Mouse (Mus musculus): Measurements from ENCODE around the gene Ppp1r32. TPM values are rescaled to one million over a fixed set of nuclear protein-coding genes. Genes with fewer than 3 reads are reported as not detected.

The Ppp1r32 gene
- total RNA-seq, 2 experiments from 2014 or later = 0.87 to 1.9 TPM

DNA sequence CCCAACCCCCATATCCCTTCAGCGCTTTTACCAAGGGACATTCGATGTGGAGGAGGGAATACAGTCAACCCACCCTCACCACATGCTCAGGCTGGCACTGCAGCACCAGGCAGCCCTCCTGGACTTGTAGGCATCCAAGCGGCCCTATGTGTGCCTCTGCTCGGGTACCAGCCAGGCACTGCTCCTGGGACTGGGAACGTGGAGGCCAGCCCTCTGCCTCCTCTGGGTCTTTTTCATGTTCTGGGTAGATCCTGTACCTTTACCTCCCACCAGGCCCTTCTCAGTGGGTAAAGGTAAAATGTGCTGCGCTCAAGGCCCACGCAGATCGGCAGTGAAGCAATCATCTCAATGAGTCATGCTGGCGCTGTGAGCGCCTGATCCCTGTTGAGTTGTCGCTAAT lies 22.8 kb downstream of the Ppp1r32 start:
- no peak for DNase-seq
- intact Hi-C loops (cut with DNase I) = no loop called here

DNA sequence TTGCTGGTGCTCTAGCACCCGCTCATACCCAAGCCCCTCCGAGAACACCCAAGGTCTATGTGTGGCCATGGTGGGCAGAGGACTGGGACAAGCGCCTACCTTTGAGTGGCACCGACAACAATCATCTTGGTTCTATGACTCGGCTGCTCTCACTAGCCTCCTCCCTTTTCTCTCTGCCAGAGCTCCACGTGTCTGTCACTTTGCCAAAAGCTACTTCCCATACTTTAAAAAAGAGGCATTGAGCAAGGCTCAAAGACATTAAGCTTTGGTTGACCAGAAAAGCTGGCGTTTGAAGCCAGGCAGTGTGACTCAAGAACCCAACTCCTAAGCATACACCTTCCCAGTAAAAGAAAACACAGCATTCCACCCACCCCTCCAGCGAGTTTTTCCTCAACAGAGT lies 24.6 kb downstream of the Ppp1r32 start:
- DNase-seq = no peak
- intact Hi-C loops (cut with DNase I) = no loop called here

DNA sequence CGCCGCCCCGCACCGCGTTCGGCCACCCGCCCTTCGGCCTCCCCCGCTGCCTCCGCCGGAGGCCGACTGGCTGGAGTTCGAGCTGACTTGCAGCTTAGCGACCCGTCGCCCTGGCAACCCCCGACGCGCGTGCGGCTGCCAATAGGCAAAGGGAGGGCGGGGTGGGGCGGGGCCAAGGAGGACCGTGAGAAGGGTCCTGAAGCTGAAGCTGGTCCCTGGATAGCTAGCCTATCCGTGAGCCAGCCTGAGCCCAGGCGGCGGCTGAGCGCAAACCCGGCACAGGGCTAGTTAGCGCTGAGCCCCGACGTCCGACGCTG lies 25.3 kb downstream of the Ppp1r32 start:
- intact Hi-C loops (cut with DNase I) = no loop called here
- DNase-seq = peak; percentile 81

DNA sequence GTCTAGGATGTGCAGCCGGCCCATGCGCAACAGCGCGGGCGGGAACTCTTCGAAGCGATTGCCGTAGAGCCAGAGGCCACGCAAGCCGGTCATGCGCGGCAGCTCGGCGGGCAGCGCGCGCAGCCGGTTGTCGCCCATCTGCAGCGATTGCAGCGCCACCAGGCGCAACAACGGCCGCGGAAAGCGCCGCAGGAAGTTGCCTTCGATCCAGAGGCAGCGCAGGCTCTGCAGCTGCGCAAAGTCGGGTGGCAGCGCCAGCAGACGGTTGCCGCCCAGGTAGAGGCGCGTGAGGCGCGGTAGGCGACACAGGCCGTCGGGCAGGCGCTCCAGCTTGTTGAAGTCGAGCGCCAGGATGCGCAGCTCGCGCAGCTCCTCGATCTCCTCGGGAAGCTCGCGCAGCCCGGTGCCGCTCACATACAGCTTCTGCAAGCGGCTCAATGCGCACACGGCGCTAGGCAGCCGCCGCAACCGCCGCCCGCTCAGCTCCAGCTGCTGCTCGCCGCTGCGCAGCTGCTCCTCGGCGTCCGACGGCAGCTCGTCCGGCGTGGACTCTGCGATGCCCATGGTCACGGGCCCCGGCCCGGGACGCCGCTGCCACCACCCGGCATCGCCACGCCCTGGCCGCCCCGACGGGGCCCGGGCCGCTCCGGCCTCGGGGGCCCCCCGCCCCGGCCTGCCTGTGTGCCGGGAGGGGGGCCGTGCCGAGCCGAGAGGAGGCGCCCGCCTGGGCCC lies 25.8 kb downstream of the Ppp1r32 start, which contains the start of gene Lrrc10b:
Gene Lrrc10b (minus strand): TSS at position 722 of the 732 bp plus-strand sequence.
- intact Hi-C loops (cut with DNase I) = no loop called here
- DNase-seq = peak; percentile 61

DNA sequence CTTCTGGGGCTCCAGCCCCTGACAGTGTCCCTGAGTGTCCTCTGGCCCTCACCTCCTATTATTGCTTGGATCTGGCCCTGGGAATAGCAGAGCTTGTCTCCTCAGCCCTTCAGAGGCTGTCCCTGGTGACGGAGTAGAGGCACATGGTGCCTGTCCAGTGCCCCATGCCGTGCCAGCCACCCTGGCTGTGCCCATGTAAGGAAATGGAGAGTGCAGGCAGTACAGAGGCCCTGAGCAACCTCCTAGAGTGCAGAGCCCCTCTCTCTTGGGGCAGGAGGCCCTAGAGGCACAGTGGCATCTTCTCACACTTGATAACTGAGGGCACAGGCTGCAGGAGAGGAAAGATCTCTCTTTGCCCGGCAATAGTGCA lies 27.3 kb downstream of the Ppp1r32 start:
- DNase-seq = no peak
- intact Hi-C loops (cut with DNase I) = no loop called here

DNA sequence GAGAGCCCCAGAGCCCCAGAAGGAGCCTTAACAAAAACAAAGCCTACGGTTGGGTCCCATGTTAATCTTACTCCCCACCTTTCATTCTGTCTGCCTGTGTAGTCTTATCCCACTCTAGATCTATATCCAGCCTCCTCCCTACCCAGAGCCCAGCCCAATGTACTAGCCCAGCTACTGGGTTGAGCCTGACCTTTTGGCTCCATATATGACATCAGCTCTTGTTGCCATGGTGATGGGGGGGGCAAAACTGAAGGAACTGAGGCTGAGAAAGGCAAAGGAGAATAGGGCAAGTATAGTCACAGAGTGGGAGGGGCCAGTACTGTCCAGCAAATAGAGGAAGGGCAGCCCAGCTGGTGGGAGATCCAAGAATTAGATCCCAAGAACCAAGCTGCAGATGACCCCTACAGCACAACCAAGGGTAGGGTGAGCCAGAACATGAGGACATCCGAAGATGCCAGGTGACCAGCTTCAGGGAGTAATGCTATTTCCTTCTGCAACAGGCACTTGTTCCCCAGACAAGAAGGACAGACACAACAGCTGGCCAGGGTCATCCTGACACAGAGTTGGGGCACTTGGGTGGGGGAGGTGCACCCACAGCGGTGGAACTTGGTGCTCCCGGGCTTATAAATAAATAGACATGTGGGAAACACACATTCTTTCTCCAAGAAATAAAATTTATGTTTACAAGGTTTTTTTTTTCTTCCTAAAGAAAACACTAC lies 27.9 kb downstream of the Ppp1r32 start:
- intact Hi-C loops (cut with DNase I) = no loop called here
- no peak for DNase-seq

DNA sequence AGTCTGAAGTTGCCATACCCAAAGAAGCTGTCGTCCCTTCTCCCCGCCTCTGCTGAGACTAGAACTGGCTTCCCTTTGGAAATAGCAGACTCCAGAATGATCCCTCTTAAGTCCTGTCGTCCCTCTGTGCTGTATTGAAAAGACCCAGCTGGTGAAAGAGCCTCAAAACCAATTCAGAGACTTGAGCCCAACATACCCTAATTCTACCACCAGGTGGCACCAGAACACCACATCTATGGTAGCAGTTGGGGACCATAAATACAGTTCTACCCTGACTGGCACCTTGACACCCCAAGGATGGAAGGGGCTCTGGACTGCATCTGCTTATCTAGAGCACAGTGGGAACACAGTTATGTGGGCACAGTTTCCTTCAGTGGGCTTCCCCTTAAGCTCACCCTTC lies 33.0 kb downstream of the Ppp1r32 start:
- DNase-seq = peak; percentile 74

DNA sequence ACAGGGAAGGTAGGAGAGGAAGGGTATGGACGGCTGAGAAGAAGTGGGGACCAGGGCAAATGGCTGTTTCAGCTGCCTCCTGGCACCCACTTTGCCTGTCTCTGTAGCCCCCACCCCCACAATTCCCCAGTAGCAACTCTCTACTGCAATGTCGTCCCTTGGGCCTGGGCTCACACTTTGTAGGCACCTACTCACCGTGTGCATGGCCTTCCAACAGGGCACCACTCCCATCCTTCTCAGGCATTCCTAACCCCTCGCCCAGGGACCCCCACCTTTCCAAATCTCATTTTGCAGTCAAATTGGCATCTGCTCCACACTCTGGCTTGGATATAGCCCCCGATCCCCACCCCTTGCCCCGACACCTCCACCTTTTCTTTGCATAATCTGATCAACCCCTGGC lies 33.5 kb downstream of the Ppp1r32 start:
- DNase-seq = no peak
- intact Hi-C loops (cut with DNase I) = loop anchor here (2.0 kb wide), 1 partner anchor 38 kb away; no protein-coding TSS in a partner anchor

More for the DNA sequence above, 33.0 kb downstream of the Ppp1r32 start:
- intact Hi-C loops (cut with DNase I) = loop anchor here (2.0 kb wide), 1 partner anchor 37 kb away; no protein-coding TSS in a partner anchor

DNA sequence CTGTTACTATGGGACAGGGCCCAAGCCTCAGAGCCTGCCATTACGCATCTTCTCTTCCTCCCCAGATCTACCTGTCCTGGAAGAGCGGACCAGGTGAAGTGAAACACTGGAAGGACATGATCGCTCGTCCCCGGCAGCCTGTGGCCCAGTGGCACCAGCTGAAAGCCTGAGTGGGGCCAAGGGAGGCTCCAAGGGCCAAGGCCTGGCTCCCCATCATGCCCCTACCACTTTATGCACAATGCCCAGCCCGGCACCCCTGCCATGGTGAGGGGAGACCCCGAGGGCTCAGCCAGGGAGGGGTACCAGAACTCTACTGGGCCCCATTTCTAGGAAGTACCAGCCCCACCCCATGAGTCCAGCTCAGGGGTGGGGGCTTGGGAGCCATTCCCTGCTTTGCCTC lies 34.5 kb downstream of the Ppp1r32 start:
- intact Hi-C loops (cut with DNase I) = loop anchor here (2.0 kb wide), 1 partner anchor 39 kb away; no protein-coding TSS in a partner anchor
- no peak for DNase-seq

DNA sequence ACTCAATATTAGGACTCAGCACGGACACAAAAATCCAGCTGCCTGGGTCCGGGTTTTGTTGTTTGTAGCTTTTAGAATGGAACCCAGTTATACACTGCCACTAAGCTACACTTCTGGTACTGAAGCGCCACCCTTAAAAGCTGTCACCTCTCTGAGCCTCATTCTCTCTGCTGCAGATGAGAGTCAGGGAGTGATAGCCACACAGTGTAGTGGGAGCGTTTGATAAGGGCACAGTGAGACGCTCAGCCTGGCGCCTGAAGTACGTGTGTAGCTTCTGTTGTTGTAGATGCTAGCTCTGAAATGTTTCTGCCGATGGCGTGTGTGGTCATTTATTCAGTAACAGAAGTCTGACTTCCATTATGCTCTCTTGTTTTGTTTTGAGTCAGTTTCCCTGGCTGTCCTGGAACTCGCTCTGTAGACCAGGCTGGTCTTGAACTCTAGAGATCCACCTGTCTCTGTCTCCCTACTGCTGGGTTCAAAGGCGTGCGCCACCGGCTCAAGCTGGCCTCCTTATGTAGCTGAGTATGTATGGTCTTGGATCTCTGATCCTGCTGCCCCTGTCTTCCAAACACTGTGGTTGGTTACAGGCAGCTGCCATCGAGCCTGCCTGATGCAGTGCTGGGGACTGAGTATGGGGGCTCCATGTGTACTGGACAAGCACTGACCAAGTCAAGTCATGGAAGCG lies 37.9 kb downstream of the Ppp1r32 start:
- intact Hi-C loops (cut with DNase I) = no loop called here
- DNase-seq = no peak

DNA sequence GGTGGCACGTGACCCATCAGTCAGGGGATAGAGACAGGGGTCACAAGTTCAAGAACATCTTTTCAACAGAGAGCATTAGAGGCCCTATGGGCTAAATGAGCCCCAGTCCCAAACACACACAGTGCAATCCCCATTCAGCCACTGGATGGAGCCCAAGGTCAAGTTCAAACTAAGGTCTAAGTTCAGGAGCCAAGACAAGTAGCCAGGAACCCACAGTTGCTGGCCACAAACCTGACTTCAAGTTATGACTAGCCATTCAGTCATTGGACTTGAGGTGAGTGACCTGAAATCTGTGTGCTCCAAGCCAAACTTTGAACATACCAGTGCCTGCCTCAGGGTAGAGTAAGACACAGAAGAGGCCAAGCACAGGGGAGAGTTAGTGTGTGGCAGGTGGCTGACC lies 45.2 kb downstream of the Ppp1r32 start:
- DNase-seq = no peak
- intact Hi-C loops (cut with DNase I) = no loop called here

DNA sequence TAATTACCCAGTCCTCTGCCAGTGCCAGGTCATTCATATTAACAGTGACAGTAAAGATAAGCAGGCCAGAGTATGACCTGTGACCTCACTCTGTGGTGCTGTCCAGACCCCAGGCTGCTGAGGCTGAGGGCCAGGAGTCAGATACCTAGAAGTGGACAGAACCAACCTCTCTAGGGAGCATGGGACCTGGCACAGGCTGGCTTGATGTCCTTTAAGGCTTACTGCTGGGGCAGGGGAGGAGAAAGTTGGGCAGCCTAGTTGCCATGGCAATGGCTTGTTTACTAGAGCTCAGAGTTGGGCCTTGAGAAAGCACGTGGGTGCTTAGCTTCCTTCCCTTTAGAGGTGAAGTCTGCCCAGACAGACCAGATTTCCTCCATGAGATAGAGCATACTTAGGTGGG lies 46.0 kb downstream of the Ppp1r32 start:
- DNase-seq = no peak
- intact Hi-C loops (cut with DNase I) = no loop called here

DNA sequence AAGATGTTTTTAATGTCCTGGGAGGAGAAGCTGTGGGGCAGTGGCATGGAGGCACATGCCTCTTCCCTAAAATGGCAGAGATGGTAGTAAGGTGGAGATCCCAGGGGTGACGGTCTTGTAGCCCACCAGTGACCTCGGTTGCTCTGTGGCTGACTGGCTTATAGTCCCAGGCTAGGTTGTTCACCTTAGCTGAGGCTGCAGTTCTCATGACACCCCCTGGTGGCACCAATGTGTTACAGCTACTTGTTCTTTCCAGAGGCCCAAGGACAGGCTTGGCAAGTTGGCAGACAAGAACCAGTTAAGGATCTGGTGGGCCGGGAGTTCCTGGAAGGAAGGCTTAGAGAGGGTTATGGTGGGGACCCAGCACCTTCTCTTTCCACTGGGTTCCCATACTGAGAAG lies 46.8 kb downstream of the Ppp1r32 start:
- DNase-seq = peak; percentile 77
- intact Hi-C loops (cut with DNase I) = no loop called here

DNA sequence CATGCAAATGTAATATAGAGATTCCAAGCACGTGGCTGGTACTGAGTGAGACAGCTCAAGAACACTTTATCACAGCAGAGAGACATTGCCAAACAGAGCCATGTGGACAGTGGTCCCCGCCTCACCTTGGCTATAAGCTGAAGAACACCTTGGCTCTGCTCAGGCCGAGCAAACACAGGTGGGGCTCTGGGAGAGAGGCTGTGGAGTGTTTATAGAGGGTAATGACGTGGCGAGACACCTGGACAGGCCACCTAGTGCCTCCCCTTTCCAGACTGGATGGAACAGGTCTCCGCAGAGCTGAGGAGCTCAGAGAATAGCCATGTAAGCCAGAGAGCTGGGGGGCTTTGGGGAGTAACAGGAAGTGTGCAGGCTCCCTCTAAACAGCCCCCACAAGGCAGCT lies 47.8 kb downstream of the Ppp1r32 start:
- intact Hi-C loops (cut with DNase I) = loop anchor here (5.0 kb wide), 1 partner anchor 98 kb away; no protein-coding TSS in a partner anchor
- DNase-seq = no peak

DNA sequence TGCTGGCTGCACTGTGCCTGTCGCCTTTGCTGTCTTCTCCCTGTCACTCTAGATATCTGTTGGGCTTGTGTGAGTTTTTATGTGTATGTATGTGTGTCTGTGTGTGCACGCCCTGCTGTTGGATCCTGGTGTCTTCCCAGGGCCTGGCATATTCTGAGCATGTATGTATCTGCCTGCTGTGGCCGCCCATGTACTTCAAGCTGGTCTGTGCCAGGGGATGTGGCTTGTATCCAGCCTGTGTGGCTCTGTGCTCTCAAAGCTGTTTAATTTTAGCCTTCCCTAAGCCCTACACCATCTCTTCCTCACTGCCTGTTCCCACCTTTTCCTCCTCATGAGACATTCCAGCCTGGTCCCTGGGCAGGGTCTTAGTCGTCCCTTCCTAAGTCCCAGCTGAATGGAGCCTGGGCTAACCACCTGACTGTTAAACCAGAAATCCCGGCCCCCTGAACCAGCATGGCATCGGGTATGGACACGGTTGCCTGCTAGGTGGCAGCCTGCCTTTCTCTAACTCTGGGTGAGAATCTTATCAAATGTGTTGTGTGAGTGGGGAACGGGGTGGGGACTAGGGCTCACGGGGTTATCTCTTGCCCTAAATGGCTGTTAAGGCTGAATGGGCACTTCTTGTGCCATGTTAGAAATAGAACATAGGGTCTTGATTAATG lies 48.7 kb downstream of the Ppp1r32 start:
- no peak for DNase-seq
- intact Hi-C loops (cut with DNase I) = loop anchor here (5.0 kb wide), 1 partner anchor 97 kb away; no protein-coding TSS in a partner anchor

DNA sequence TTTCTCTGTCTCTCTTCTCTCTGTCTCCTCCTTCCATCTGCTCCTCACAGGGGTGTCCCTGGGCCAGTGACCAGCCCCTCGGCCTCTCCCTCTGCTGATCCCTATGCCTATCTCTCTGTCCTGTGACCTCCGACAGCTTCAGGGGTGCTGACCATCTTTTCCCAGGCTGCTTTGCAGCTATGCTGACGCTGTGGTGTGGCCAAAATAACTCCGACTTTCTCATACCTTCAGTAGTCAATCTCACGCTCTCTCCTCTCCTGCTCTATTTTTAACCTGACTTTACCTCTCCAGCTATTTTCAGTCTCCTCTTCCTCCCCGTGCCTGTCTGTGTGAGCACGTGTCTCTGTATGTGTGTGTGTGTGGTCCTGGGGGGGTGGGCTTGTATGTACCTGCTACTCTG lies 49.5 kb downstream of the Ppp1r32 start:
- DNase-seq = no peak
- intact Hi-C loops (cut with DNase I) = loop anchor here (5.0 kb wide), 1 partner anchor 96 kb away; no protein-coding TSS in a partner anchor

DNA sequence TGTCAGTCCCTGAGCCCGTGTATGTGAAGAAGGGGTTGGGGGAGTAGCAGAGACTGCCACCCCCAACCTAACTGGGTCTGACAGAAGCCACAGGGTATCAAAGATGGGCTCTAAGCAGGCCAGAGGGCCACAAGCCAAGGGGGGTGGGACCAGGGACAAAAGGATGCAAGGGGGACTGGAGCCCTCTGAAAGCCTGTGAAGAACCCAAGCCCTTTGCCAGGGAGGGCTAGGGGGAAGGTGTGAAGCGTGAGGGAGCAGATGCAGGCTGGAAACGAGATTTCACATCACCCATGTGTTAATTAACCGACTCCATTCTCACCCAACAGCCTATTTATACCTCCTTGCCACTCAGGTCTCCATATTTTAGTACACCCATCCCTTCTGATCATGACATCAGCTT lies 50.9 kb downstream of the Ppp1r32 start:
- DNase-seq = peak; percentile 71
- intact Hi-C loops (cut with DNase I) = loop anchor here (5.0 kb wide), 1 partner anchor 95 kb away; no protein-coding TSS in a partner anchor

DNA sequence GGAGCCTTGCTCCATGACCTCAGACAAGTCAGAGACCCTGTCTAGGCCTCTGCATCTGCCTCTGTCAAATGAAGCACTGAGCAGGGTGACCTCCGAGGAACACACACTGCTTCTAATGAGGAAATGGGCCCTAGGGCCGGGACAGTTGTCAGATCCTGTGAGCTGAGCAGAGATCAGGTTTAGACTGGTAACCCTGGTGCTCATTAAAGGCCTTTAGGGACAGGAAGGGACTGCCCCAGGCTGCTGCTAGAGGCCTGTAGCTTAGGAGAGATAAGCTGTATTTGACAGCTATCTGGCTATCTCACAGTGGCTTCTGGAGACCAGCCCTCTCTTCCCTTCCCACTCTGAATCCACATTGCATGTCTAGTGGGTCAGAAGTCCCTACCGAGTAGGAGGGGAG lies 51.3 kb downstream of the Ppp1r32 start:
- DNase-seq = no peak
- intact Hi-C loops (cut with DNase I) = loop anchor here (5.0 kb wide), 1 partner anchor 94 kb away; no protein-coding TSS in a partner anchor

DNA sequence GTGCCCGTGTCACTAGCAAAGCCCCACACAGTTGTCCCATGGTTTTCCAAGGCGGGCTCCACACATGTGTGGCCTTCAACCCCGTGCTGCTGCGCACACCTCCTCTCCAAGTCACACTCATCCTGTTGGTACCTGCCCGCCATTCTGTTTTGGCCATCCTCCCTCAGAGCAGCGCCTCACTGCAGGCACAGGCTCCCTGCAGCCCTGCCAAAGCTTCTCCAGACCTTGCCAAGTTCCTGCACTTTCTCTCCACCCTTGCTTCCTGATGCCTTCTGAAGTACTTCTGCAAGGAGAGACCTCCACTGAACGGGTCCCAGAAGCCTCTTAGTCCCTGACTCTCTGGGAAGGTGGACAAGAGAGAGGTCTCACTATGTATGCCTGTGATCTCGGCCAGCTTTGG lies 53.4 kb downstream of the Ppp1r32 start:
- intact Hi-C loops (cut with DNase I) = no loop called here
- no peak for DNase-seq

DNA sequence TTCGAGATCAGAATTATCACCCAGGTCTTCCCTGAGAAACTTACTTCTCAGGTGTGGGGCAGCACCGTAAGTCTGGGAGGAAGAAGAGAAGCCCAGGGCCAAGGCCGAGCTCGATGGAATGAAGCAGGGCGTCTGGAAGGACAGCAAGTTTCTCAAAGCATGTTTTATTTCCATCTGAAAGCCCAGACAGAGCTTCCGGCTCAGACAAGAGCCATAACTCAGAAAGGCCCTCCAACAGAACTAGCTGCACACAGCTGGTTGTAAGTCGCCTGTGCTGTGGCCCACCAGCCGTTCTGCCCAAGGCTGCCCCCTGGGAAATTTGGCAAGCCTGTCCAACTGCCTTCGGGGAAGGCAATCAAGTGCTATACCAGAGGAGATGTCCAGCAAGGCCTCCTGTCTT lies 55.3 kb downstream of the Ppp1r32 start:
- no peak for DNase-seq
- intact Hi-C loops (cut with DNase I) = no loop called here

DNA sequence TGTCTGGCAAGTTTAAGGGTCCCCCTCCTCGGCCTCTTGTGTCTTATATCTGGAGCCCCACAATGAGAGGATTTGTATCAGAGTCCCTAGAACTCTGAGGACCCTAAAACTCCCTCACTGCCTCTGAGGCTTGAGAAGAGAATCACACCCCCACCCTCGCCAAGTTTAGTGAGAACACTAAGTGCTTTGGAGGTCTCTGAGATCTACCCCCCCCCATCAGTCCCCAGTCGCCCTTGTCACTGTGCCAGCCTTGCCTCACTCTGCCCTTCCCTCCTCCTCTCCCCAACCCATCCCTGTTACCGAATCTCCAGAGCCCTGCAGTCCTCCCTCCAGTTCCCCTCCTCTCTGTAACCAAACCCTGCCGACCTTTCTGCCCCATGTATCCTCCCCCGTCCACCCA lies 55.9 kb downstream of the Ppp1r32 start:
- DNase-seq = no peak
- intact Hi-C loops (cut with DNase I) = no loop called here

Data from left cerebral cortex, postnatal 4 days (tissue).